Mouse (Mus musculus) neural tube, embryonic 10.5 days (tissue): Measurements from ENCODE around the gene Dtx2.

Source experiments
- DNase-seq: peaks from one replicate; pipeline ENCODE4 v3.0.0-alpha.2; 2017; ENCODE audit warnings: low spot score; ENCODE audit errors: extremely low spot score

Dtx2 gene

DNA sequence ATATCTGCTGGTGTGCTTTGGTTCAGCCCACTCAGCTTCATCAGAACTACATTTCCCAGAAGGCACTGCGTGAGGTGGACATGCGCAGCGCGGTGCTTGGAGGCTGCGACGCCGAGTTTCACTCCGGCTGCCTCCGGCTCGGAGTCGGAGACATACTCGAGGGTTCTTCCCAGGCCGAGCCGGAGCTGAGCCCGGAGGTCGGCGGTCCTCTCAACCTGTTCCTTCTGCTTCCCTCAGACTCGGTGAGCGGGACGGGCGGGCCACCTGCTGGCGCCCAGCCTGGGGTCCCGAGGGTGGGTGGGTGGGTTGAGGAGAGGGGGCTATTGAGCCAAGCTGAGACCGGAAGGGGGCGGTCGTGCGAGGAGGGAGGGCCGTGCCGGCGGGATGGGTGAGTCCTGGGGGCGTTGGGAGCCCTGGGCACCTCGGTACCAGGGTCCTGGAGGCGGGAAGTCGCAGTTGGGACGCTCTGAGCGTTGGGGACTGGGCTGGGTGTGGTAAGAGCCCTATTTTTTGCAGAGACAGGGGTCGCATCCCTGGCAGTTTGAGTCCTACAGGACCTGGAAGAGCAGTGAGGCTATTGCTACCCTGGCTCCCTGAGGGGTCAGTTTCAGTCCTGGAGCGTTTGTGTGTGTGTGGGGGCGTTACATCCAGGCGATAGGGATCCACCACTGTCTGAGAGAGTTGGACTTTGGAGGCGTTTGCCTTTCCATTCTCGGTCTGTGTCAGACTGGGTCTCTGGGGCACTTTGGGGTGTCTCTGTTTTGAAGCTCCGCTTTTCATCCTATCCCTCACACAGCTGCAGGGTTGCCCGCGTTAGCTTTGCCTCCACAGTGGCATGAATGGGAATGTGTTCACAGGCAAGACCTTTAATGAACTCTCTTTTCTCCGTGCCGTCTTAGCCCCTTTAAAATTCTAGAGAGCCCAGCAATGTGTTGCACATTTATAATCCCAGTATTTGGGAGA is at the start of gene Dtx2:
Dtx2 (plus strand) TSS at position 76 of the 963 bp plus-strand sequence.
- DNase-seq = peak; percentile 87

GRCm38 (mm10) chr5:135945916-135946408 is 48.6 kb upstream of the Dtx2 start:
- DNase-seq = no peak

GRCm38 (mm10) chr5:135946621-135947020 is 48.0 kb upstream of the Dtx2 start:
- DNase-seq = no peak

DNA sequence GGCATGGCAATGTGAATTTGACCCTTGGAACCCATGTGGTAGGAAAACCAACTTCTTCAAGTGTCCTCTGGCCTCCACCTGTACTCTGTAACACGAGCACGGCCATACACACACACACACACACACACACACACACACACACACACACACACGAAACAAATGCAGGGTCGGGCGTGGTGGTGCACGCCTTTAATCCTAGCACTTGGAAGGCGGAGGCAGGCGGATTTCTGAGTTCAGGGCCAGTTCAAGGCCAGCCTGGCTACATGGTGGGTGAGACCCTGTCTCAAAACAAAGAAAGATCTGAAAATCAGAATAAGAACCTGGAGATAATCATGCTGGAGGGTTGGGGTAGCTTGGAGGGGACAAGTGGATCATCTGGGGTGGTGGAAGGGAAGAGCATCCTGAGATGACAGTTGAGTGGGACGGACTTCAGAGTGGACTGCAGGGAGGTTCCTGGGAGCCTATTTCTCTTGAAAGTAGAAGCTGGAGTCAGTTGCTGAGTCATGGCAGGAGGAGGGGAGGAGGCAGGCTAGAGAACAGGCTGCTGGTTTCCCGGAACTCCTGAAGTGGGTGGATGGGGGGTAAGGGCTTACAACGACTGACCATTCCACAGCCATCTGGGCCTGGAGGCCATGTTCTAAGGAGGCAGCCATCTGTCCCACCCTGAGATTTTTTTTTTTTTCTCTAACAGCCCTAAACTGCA is 43.7 kb upstream of the Dtx2 start:
- no peak for DNase-seq

DNA sequence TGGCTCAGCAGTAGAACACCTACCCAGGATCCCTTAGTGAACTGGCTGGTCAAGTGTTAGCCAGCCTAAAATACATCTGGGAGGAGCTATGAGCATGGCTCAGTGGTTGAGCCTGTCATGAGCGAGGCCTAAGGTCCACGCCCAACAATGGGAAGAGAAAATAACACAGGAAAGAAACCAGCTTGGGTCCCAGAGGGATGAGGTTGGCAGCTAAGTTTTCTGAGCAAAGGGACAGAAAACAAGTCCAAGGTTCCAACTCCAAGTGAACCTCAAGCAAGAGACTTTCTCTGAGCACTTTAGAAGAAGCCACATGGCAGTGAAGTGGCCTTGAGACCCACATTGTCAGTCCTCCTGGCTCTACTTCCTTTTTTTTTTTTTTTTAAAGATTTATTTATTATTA is 42.9 kb upstream of the Dtx2 start:
- no peak for DNase-seq

- no peak for DNase-seq
These were observed 41.8 kb upstream of the Dtx2 start for GRCm38 (mm10) chr5:135952830-135953229.

DNA sequence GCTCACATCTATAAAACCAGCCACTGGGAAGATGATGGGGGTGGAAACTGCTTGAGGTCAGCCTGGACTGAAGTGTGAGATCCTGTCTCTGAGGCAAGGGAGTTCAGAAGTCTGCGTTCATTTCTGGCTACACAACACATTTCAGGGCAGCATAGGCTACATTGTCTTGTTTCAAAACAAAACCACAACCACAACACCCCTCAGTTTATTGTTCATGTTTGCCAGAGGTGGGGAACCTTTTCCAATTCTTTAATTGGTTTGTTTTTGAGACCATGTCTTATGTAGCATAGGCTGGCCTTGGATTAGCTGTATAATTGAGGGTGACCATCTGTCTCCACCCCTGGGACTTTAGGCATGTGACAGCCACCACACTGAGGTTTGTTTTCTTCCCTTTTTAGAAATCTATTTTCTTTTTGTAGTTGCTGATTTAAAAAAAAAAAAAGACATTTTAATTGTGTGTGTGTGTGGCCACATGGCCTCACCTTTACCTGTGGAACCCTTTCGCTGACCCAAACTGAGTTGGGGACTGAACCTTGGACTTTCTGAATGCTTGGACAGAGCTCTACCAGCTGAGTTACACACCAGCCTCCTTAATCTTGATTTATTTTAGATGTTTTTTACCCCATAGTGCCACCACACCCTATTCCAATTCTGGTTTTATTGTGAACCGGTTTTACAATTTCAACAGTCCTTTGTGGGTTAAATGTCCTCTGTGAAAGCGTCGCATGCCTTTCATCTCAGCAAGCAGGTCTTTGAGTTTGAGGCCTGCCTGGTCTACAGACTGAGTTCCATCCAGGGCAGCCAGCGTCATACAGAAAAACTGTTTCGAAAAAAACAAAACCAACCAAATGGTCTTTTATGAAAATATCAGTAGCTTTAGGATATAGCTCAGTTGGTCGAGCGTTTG is 38.0 kb upstream of the Dtx2 start:
- DNase-seq = no peak

- DNase-seq = peak; percentile 92
These were observed 37.2 kb upstream of the Dtx2 start for GRCm38 (mm10) chr5:135957207-135957974.

- no peak for DNase-seq
These were observed 36.2 kb upstream of the Dtx2 start for GRCm38 (mm10) chr5:135958367-135958766.

- DNase-seq = no peak
These were observed 34.7 kb upstream of the Dtx2 start for GRCm38 (mm10) chr5:135959911-135960310.

GRCm38 (mm10) chr5:135960909-135961635 is 33.5 kb upstream of the Dtx2 start:
- no peak for DNase-seq

GRCm38 (mm10) chr5:135962125-135962491 is 32.5 kb upstream of the Dtx2 start:
- DNase-seq = no peak

DNA sequence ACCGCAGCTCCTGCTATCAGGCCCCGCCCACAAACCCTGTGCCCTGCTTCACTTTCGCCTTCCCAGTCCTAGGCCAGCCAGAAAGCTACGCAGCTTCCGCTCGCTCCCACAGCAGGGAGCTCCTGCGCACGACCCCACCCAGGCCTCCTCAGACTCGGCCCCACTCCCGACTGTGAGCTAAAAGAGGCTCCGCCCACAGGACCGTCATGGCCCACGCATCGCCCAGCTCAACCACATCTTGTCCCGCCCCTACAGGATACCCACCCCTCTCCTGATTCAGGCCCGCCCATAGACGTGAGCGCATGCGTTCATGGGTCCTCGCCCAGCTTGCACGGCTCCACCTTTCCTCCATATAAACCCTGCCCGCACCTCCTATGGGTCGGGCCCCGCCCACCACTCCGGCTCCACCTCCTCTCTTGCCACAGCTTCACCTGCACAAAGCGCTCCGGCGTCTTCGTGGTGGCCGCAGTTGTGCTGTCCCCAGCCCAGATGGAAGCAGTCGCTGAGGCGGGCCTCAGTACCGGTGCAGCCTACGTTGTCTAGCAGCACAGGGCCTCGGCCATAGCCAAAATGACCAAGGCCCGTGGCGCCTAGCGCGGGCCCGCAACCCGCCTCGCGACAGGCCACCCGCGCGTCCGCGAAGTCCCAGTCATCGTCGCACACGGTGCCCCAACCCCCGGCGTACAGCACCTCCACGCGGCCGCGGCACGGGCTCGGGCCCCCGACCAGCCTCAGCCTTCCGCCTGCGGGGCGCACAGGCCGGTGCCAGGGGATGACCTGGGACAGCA is 31.9 kb upstream of the Dtx2 start:
- peak; percentile 96 for DNase-seq

DNA sequence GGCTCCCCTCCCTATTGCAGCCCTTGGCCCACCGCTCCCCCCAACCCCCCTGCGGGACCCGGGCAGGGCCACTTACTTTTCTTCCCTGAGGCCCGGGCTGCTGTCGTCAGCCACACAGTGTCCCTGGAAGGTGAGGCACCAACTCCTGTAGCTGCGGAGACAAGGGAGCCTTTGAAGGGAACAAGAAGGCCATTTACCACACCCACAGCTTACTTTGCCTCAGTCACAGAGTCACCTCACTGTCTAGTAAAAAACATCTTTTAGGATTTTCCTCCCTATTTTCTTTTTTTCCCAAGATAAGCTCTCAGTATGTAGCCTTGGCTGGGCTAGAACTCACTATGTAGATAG is 31.3 kb upstream of the Dtx2 start:
- no peak for DNase-seq

GRCm38 (mm10) chr5:135965501-135965930 is 29.1 kb upstream of the Dtx2 start:
- DNase-seq = no peak

- no peak for DNase-seq
These were observed 27.7 kb upstream of the Dtx2 start for GRCm38 (mm10) chr5:135966866-135967265.

DNA sequence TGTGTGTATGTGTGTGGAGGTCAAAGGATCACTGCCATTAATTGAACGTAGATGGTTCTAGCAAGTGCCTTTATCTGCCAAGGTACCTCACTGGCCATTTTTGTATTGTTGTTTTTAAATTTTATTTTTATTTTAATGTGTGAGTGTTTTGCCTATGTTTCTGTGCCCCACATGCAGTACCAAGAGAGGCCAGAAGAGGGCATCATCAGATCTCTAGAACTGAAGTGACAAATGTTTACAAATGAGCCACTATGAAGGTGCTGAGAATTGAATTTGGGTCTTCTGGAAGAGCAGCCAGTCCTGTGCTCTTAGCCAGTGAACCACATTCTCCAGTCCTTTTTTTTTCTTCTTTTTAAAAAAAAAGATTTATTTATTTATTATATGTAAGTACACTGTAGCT is 25.8 kb upstream of the Dtx2 start:
- DNase-seq = peak; percentile 46

GRCm38 (mm10) chr5:135970247-135970646 is 24.4 kb upstream of the Dtx2 start:
- DNase-seq = no peak

GRCm38 (mm10) chr5:135971876-135972275 is 22.7 kb upstream of the Dtx2 start:
- DNase-seq = no peak
